7 mouse cellular contexts compared by ENCODE assay signal in genomic region chr11:52350924-52351323, GRCm38 (mm10). TPM values are rescaled to one million over a fixed set of nuclear protein-coding genes. Genes with fewer than 3 reads are reported as not detected.
DNase-seq lines count a peak whose midpoint lies in the region; ATAC-seq lines count a peak whose summit lies in the region.

No protein-coding gene starts in this region.

- peak; percentile 89 for DNase-seq in 416B (ENCODE audit: low read depth)
- peak; percentile 37 to 55 for DNase-seq in CD8-positive naive resting alpha-beta T cell, adult 2 months (ENCODE audit: low read depth in 2 of 2, low spot score in 2 of 2)
- peak; percentile 59 for DNase-seq in kidney, postnatal 10 days
- DNase-seq in cerebellum, adult 18-20 months, result no peak
- DNase-seq in right cerebral cortex, adult 18-20 months, result no peak

- peak; percentile 74 for ATAC-seq in granulocyte monocyte progenitor cell, adult 5-6 weeks (replicated peaks; ENCODE audit: poor library complexity, severe bottlenecking)
- peak; percentile 79 for ATAC-seq in megakaryocyte-erythroid progenitor cell, adult 5-6 weeks (replicated peaks; ENCODE audit: low FRiP score, low TSS enrichment, poor library complexity, severe bottlenecking)

RNA-seq across cellular contexts. Expression of gene Vdac1, which starts 9.7 kb away (rescaled TPM):
- total RNA-seq in granulocyte monocyte progenitor cell, adult 5-6 weeks (2014; fragmentation: Nextera tagmentation), result 126 and 132 TPM in 2 replicates
- total RNA-seq in granulocyte monocyte progenitor cell, adult 5-6 weeks (2017), result 205 and 244 TPM in 2 replicates
- total RNA-seq in megakaryocyte-erythroid progenitor cell, adult 5-6 weeks (2014; fragmentation: Nextera tagmentation), result 192 and 199 TPM in 2 replicates
- total RNA-seq in megakaryocyte-erythroid progenitor cell, adult 5-6 weeks (2017), result 232 and 301 TPM in 2 replicates

RNA-seq across cellular contexts. Expression of gene 9530068E07Rik, which starts 45.3 kb away (rescaled TPM):
- total RNA-seq in granulocyte monocyte progenitor cell, adult 5-6 weeks (2014; fragmentation: Nextera tagmentation), result 90.0 and 106 TPM in 2 replicates
- 82.7 and 86.4 TPM in 2 replicates for total RNA-seq in granulocyte monocyte progenitor cell, adult 5-6 weeks (2017)
- total RNA-seq in megakaryocyte-erythroid progenitor cell, adult 5-6 weeks (2014; fragmentation: Nextera tagmentation), result 49.7 and 60.7 TPM in 2 replicates
- 51.1 and 58.3 TPM in 2 replicates for total RNA-seq in megakaryocyte-erythroid progenitor cell, adult 5-6 weeks (2017)

Comparison
In these comparisons a context has a peak if more than half of its experiments do, and no peak if none do; other contexts are left out.
1. DNase-seq: peak in 416B (single experiment), CD8-positive naive resting alpha-beta T cell, adult 2 months (2 of 2) and kidney, postnatal 10 days (single experiment); none in cerebellum, adult 18-20 months (0 of 2) and right cerebral cortex, adult 18-20 months (single experiment).